Mouse (Mus musculus) frontal cortex, adult 2 months (tissue): ENCODE measurements at regions not wholly inside any gene's neighbourhood (a gene's known extent, or its start where the extent isn't known, plus 50 kb on each side); places are given as distances from the start of the nearest gene placed in this dataset.
"Not testable (repeated sequence)": the region's sequence is repeated elsewhere in the genome, so short reads cannot be mapped to it uniquely, and the experiment has no call there.

Source experiments
- DNase-seq, 2 experiments: peaks; one replicate each; pipeline ENCODE4 v3.0.0; 2022; ENCODE audit warnings: low spot score in 1 of 2; ENCODE audit errors: extremely low spot score in 1 of 2

DNA sequence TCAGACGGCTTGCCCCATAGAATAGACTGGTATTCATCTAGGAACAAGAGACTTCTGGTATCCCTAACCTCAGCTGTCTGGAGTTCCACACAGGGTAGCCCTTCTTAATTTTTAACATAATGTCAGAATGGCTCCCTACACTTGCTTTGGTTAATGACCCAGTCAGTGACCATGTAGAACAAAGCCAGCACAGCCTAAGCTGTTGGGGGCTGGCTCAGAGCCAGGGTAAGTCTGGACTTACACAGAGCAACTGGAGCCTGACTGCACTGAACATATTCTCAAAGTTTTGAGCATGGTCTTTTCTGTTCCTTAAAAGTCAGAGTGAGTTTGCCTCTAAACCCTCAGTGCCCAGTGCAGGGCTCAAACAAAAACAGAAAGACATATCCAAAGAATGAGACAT is 123.4 kb downstream of the Gm6685 start:
- no peak for DNase-seq

- DNase-seq = no peak
Observed at GRCm38 (mm10) chr11:28213606-28214005, 126.1 kb downstream of the Gm6685 start.

GRCm38 (mm10) chr11:28202150-28202549 is 137.5 kb downstream of the Gm6685 start:
- DNase-seq = no peak

- no peak for DNase-seq
Observed at GRCm38 (mm10) chr11:28188119-28188518, 151.5 kb downstream of the Gm6685 start.

DNA sequence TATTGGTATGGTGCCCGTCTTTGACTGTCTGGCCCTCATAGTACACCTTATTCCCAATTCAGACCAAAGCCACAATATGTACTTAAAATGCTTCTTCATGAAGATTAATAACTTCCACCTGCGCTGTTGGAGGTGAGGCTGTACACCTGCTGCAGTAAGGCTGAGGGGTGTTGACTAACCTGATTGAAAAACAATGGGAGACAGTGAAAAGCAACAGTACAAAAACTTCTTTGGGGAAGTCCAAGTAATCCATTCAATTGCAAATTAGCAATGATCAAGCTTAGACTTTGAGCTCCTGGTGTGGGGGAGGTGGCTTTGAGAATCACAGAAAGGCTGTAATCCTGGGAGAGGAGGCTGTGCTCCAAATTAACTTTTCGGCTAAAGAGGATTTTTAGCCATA is 152.2 kb downstream of the Gm6685 start:
- not testable (repeated sequence) for DNase-seq

GRCm38 (mm10) chr11:28171232-28171631 is 168.4 kb downstream of the Gm6685 start:
- no peak for DNase-seq

DNA sequence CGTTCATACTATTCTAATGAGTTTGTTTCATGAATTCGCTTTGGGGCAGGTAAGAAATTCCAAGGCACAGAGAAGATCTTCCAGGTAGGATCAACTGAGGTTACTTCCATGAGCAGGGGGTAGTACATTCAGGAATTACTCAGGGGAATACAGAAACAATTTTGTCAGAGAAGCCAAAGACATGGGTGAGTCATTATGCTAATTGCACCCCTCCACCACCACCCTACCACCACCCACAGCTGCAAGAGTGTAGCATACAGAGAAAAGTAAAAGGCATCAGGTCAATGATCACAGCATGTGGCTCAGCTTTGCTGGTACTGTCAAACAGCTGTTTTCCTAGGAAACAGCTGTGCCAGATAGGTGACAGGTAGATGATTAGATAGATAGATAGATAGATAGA is 187.2 kb downstream of the Gm6685 start:
- DNase-seq = peak in 1 of 2 experiments; percentile 12
